Mouse (Mus musculus) CH12.LX (cell line): ENCODE results near the gene Gpx4.
A peak's percentile ranks its signal among the peaks of the same experiment; 100 is the strongest.

Experiments used
- CTCF ChIP-seq, 2 experiments: IDR thresholded peaks in 1 of 2; conservative IDR thresholded peaks in 1 of 2; 2 replicates each; pipeline ENCODE4 v1.5.1; 2011 to 2012; ENCODE audit warnings: low read depth in 2 of 2, low read length in 2 of 2, improper control_type of control experiment in 1 of 2, inconsistent platforms in 1 of 2, mild to moderate bottlenecking in 1 of 2, moderate library complexity in 1 of 2
- EP300 ChIP-seq: IDR thresholded peaks from 2 replicates; pipeline ENCODE4 v1.6.1; 2011; ENCODE audit warnings: low read length, improper control_type of control experiment
- GABPA ChIP-seq: IDR thresholded peaks from 2 replicates; pipeline ENCODE4 v1.6.1; 2012; ENCODE audit warnings: low read depth, low read length, improper control_type of control experiment, inconsistent platforms; ENCODE audit not compliant: insufficient replicate concordance
- JUN ChIP-seq: IDR thresholded peaks from 2 replicates; pipeline ENCODE4 v1.6.1; 2011; ENCODE audit warnings: low read depth, mild to moderate bottlenecking, low read length, improper control_type of control experiment, moderate library complexity; ENCODE audit not compliant: insufficient read depth
- MAX ChIP-seq: IDR thresholded peaks from 2 replicates; pipeline ENCODE4 v1.6.1; 2011; ENCODE audit warnings: low read length, improper control_type of control experiment
- MXI1 ChIP-seq: IDR thresholded peaks from 2 replicates; pipeline ENCODE4 v1.6.1; 2011; ENCODE audit warnings: mild to moderate bottlenecking, low read depth, low read length, improper control_type of control experiment
- POLR2A ChIP-seq: IDR thresholded peaks from 2 replicates; pipeline ENCODE4 v1.6.1; 2011; ENCODE audit warnings: low read depth, mild to moderate bottlenecking, improper control_type of control experiment, low read length
- POLR2AphosphoS2 ChIP-seq: IDR thresholded peaks from 2 replicates; pipeline ENCODE4 v1.6.1; 2011; ENCODE audit warnings: low read depth, low read length, improper control_type of control experiment
- RCOR1 ChIP-seq: conservative IDR thresholded peaks from 2 replicates; pipeline ENCODE4 v1.6.1; 2012; ENCODE audit warnings: low read depth, mild to moderate bottlenecking, inconsistent platforms, low read length, improper control_type of control experiment
- TCF12 ChIP-seq: IDR thresholded peaks from 2 replicates; pipeline ENCODE4 v1.6.1; 2014; ENCODE audit warnings: low read depth, mild to moderate bottlenecking, inconsistent platforms, low read length, improper control_type of control experiment
- USF1 ChIP-seq: IDR thresholded peaks from 2 replicates; pipeline ENCODE4 v1.6.1; 2014; ENCODE audit warnings: low read depth, mild to moderate bottlenecking, inconsistent platforms, low read length, improper control_type of control experiment
- ZC3H11A ChIP-seq: IDR thresholded peaks from 2 replicates; pipeline ENCODE4 v1.6.1; 2012; ENCODE audit warnings: low read depth, mild to moderate bottlenecking, inconsistent platforms, low read length, improper control_type of control experiment

DNA sequence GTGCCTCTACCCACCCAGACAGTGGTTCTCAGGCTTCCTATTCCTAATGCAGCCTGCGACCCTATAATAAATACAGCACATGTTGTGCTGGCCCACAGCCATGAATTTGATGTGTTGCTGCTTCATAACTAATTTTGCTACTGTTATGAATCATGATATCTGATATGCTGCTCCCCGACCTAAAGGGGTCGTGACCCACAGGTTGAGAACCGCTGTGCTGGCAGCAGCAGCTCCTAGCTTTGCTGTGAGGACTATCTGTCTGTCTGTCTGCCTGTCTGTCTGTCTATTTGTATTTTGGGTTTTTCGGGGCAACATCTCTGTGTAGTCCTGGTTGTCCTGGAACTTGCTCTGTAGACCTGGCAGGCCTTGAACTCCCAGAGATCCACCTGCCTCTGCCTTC, 23.2 kb upstream of the Gpx4 start:
- TF ChIP-seq EP300, result no peak
- 0 out of 2 replicates have a peak, but pooled peaks have one; percentile 11 for TF ChIP-seq MXI1
- TF ChIP-seq POLR2A, result no peak
- no peak for TF ChIP-seq USF1
- no peak for TF ChIP-seq CTCF (conservative IDR thresholded peaks at IDR 0.05 in 1 of 2, IDR thresholded peaks at IDR 0.05 in 1 of 2; ENCODE audit: low read depth in 2 of 2, low read length in 2 of 2)
- TF ChIP-seq GABPA, result no peak
- no peak for TF ChIP-seq ZC3H11A
- TF ChIP-seq JUN, result no peak
- TF ChIP-seq POLR2AphosphoS2, result no peak
- TF ChIP-seq TCF12, result no peak
- TF ChIP-seq MAX, result no peak
- 0 out of 2 replicates have a peak, but pooled peaks have one; percentile 1 for TF ChIP-seq RCOR1
